Mouse (Mus musculus) 3134 (cell line): ENCODE measurements around the gene Fam135a.
"Not testable (repeated sequence)": the region's sequence is repeated elsewhere in the genome, so short reads cannot be mapped to it uniquely, and the experiment has no call there.

Experiments
- DNase-seq: peaks from one replicate; pipeline ENCODE4 v3.0.0-alpha.2; 2011; ENCODE audit warnings: low spot score; ENCODE audit not compliant: insufficient read length; ENCODE audit errors: extremely low read depth

The Fam135a gene

GRCm38 (mm10) chr1:24073386-24074248 is 26.5 kb downstream of the Fam135a start:
- DNase-seq, result no peak

DNA sequence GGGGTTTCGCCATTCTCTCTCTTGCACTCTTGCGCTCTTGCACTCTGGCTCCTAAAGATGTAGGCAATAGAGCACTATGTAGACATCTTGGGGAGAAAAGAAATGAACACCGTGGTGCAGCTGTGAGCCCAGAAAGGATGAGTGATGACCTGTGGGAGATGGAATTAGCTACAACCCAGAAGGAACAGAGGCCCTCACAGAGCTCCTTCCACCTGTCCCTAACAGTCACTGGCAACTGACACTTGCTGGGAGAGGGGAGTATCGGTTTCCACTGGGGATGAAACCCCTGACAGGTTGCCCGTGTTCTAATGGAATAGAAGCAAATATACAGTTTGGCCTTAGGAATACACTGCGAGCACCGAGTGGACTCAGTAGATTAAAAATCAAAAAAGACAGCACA is 31.3 kb downstream of the Fam135a start:
- no peak for DNase-seq

DNA sequence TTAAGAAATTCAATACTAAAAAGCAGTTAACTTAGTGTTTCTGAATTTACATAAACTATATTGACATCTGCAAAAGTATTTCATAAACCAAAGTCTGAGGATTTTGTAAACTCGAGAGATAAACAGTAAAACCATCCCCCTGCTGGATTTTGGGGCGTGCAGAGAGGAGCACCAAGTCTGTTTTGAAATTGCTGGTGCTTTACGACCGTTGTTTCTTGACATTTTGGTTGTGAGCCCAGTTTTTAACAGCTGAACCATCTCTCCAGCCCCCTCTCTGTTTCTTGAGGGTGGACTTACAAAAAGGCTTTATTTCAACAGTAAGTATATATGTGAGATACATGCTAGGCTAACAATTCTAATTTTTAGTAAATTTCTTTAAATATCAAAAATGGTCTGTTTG is 33.4 kb downstream of the Fam135a start:
- DNase-seq, result no peak

DNA sequence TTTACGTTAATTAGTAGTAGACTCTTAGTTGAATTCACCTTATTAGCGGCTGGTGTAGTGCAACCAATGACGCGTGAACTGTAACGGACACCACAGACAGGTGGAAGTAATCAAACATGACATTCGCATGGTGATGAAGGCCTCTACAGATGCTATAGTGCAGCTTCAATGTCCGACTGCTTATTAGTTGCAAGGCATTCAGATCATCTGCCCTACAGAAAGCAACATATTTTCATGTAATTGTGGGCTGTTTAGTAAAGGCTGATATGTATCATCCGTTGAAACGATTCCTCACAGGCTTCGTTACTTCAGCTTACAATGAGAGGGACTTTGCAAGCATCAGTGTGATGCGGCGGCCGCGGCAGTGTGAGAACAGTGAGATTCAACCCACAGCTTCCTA is 44.4 kb downstream of the Fam135a start:
- no peak for DNase-seq

DNA sequence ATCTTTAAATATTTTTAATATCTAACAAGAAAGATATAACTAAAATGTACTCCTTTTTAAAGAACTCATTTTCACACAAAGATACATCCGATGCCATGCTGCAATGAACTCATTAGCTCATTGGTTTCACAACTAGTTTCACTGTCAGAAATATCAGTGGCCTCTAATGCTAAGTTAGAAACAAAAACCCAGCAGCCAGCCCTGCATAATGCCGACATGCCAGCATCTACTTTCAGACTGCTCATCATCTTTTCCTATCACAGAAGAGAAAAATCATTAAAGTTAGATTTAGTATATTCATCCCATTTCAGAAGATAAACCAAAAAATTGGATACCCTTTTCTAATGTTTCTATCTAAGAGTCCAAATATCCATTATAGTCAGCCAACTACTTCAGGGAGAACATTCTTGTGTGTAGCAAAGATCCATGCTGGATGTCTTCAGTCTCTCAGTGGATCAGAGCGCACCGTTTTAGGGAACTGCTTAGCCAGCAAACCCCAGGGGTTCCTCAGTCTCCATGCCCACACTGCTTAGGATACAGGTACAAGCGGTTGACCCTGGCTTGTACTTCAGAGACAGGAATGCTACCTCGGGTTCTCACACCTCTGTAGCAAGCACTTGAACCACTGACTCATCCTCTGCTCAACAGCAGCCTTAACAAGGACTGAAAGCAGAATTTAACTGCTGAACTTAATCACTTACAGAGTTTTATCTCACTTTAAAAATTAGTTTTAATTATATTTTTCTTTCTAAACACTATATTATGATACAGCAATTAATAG is 53.2 kb downstream of the Fam135a start:
- DNase-seq, result no peak

DNA sequence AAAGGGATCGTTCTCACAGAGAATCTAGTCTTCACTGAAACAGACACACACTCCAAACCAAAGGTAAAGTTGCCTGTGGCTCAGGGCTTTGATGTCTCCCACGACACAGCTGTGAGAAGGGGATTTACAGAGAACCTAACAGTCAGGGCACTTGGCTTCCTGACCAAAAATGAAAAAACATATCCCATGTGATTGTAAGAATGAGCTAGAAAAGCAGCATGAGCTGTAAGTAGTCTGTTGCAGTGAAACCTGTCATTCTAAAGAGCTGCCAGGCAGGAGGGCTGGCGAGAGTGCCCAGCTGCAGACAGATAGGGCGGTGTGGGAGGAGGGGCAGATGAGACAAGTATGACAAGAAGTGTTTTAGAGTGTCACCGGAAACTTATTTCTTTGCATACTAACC is 54.5 kb downstream of the Fam135a start:
- DNase-seq, result no peak

GRCm38 (mm10) chr1:24043007-24043406 is 57.1 kb downstream of the Fam135a start:
- DNase-seq, result no peak

- DNase-seq, result no peak
These were observed 66.2 kb downstream of the Fam135a start for GRCm38 (mm10) chr1:24033759-24034423.

GRCm38 (mm10) chr1:24010821-24011220 is 89.3 kb downstream of the Fam135a start:
- DNase-seq, result no peak

- DNase-seq, result no peak
These were observed 90.1 kb downstream of the Fam135a start for GRCm38 (mm10) chr1:24010016-24010415.

DNA sequence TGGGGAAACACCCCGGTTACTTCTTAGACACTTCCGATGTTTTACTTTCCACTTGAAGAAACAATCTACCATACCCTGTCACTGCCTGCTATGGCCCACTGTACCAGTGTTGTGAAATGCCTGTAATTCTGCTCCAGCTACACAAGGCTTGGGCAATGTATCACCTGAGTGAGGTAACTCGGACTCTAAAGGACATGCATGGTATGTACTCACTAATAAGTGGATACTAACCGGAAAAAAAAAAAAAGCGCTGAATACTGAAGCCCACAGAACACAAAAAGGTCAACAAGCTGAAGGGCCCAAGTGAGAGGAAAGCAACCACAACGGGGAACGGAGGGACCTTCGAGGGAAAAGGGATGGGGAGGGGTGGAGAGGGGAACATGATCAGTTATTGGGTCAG is 92.5 kb downstream of the Fam135a start:
- no peak for DNase-seq

DNA sequence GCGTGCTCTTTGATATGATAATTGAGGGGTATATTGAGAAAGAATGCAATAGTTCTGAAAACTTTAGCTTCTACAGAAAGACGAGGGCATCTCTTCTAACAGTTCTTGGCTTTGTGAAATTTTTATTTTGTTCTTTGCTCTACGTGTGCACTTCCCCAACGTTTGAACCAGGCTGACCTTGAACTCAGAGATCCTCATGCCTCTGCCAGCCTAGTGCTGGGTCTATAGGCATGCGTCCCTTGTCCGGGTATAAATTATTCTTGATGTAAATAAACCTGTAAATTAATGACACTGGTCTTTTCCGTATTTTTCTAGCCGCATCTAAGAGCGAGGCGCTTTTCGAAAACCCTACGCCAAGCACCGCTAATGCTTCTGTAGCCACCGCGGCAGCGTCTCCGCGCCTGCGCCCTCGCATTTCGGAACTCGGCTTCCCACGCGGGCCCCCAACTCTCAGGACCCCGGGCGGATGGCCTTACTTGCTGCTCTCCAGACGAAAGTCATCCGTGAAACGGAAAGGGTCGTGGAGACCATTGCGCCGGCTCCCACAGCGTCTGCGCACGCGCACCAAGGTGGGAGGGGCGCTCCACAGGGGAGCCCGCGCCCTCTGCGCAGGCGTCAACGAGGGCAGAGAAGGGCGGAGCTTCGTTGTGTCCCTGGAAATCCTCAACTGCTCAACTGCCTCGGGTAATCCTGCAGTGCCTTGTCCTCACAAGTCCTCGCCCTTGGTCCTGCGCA is 94.9 kb downstream of the Fam135a start, which contains the start of gene Sdhaf4:
Sdhaf4 (minus strand) TSS at position 587 of the 735 bp plus-strand sequence.
- peak; percentile 87 for DNase-seq

DNA sequence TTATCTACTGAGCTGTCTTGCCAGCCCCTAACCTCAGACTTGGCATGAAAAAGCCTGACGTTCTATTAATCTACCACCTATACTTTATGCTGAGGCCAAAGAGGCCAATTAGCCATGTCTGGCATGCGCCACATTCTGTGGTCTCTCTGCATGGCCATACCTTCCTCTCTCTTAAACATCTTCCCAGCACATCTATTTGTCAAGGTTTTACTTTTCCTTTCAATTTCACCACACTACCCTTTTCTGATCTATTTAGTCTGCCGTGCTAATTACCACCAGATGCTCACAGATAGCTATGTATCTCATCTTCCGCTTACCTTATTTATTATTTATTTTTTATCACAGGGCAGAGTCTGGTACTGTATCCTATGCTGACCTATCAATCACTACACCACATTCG is 100.8 kb downstream of the Fam135a start:
- no peak for DNase-seq

- no peak for DNase-seq
These were observed 101.3 kb downstream of the Fam135a start for GRCm38 (mm10) chr1:23998866-23999265.

DNA sequence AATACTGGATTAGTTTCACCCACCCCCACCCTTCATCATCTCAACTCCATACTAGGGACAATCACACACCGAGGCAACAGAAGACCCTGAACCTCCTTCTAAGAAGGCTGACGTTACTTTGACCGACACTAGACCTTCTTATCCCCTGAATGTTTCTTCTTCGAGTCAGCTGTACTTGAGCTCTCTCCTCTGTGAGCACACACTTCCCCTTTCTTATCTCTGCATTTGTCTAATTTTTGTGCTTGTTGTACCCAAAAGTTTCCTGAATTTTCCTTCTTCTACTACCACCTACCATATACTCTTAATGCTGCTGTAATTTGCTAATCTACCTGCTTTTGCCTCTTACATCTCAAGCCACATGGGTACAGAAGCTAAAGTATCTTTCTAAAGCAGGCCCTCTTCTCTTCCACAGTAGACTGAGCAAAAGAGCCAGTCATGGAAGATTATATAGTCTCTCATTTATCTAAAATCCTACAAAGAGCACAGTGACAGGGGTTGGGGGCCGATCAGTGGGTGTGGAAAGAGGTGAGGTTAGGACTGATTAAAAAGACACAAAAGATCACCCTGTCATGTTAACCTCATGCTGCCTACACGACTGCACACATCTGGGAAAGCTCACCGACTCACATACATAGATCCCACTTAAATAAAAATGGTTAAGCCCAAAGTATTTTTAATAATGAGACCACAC is 101.9 kb downstream of the Fam135a start:
- DNase-seq, result no peak

- DNase-seq, result no peak
These were observed 102.6 kb downstream of the Fam135a start for GRCm38 (mm10) chr1:23997493-23997892.

GRCm38 (mm10) chr1:23995420-23995819 is 104.7 kb downstream of the Fam135a start:
- no peak for DNase-seq

DNA sequence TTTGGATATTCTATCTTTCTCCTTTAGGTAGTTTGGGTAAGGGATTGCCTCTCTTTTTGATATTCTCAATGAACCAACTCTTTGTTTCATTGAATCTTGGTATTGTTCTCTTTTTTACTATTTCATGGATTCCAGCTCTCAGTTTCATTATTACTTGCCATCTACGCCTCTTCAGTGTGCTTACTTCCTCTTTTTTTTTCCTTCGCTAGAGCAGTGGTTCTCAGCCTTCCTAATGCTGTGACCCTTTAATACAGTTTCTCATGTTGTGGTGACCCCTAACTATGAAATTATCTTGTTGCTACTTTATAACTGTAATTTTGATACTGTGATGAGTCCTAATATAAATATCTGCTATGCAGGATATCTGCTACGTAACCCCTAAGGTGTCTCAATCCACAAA is 117.0 kb downstream of the Fam135a start:
- no peak for DNase-seq

GRCm38 (mm10) chr1:23978281-23978680 is 121.9 kb downstream of the Fam135a start:
- no peak for DNase-seq

DNA sequence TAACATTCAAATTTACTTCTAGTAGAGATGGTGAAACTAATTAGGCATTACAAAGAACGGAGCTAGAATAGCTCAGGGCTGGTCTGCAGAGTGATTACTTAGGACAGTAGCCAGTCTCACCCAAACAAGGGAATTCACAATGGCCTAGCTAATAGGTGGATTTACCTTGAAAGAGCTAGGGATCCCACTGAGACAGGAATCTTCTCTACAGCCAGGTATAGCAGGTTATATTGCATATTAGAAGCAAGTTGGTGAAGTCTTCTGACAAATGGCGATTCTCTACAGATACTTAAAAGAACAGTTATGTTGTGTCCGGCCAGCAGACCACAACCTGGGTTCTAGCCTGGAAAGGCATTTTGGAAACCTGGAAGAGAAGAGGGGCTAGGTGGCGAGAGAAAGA is 129.0 kb downstream of the Fam135a start:
- not testable (repeated sequence) for DNase-seq
